Mouse (Mus musculus): Measurements from ENCODE around the gene Tmem121. TPM values are rescaled to one million over a fixed set of nuclear protein-coding genes. Genes with fewer than 3 reads are reported as not detected.

Tmem121 gene
- polyA plus RNA-seq, 1 experiment from 2014 or later: 24.5 TPM

DNA sequence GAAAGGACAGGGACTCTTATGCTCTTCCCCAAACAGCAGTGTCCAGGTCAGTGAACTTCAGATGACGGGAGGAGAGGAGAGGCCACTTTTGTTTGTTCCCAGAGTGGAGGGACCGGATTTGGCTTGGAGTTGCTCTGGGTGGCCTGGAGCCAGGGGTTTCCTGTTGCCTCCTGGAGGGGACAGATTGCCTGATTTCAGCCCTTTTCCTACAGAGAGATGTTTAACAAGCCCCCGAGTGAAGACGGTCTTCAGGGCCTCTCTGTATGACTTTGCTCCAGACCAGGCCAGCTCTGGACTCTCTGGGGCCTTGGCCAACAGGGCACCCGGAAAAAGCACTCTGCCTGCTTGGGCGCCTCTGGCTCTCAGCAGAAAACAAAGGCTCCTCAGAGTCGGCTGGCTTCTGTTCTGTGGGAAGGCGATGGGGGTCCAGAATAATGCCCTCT is 44.2 kb upstream of the Tmem121 start:
- H3K27ac ChIP-seq (replicated peaks; ENCODE audit: low read depth, low read length): peak overlapping the region; percentile 54; the same call in 1 of the 2 replicates
- H3K36me3 ChIP-seq (ENCODE audit: control insufficient read depth, insufficient read depth, low read length): peaks cover 49% of the 10 kb centered on the region
- H3K4me3 ChIP-seq (replicated peaks; ENCODE audit: low read depth, low read length): peak overlapping the region; percentile 61
- peak overlapping the region; percentile 68 for H3K4me2 ChIP-seq (ENCODE audit: low read length)
- no peaks in the 10 kb centered on the region for H3K9me3 ChIP-seq (ENCODE audit: control insufficient read depth, low read length)
- WGBS: 12% methylated on average over 8 of the region's 8 CpGs
- H3K9ac ChIP-seq (replicated peaks; ENCODE audit: low read length): peak overlapping the region; percentile 51
- DNase-seq (no peak), ATAC-seq (ENCODE audit: low FRiP score, low TSS enrichment) (no peak)
- H3K4me1 ChIP-seq (ENCODE audit: control insufficient read depth, insufficient read depth, low read length): peaks cover 42% of the 10 kb centered on the region
- no peaks in the 10 kb centered on the region for H3K27me3 ChIP-seq (ENCODE audit: control insufficient read depth, insufficient read depth, low read length)

DNA sequence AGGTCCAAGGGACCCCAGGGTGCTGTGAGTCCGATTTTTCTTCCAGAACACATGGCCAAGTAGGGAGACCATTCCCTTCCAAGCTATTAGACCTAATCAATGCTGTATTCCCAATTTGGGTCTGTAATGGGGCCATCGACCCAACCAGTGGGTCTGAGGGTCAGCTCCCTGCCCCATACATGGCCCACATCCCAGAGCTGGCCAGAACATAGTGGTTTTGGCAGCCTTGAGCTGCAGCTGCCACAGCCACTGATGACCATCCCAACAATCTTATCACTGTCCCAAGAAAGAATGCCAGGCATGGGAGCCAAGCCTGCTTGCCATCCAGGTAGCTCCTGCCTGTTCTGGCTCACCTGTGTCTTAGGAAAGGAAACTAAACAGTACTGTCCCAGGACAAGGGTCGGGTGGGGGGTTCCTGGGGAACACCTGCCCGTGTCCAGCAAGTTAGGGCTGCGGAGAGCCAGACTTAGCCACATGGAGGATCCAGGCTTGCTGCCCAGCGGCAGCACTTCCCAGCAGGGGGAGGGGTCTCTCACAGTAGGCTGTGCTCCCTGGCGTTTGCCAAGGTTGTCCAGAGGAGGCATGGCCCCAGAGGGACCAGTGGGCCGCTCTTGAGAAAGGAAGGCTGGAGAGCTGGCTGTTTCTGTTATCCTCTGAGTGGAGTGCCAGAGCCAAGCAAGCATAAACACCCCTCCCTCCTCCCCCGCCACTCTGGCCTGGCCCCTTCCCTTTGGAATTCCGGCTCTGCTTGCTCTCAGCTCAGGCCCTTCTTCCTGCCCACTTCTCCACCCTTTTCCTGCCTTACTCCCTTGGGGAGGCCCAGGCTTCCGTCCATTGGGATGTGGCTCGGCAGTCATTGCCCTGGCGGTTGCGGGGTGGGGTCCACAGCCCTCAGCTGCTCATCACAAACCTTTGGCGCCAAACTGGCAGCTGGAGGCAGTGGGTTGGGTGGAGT is 43.4 kb upstream of the Tmem121 start:
- peak; percentile 64 for DNase-seq
- peak overlapping the region; percentile 68 for H3K4me2 ChIP-seq (ENCODE audit: low read length)
- H3K36me3 ChIP-seq (ENCODE audit: control insufficient read depth, insufficient read depth, low read length): peaks cover 42% of the 10 kb centered on the region
- H3K27ac ChIP-seq (replicated peaks; ENCODE audit: low read depth, low read length): peak overlapping the region; percentile 54
- no peaks in the 10 kb centered on the region for H3K27me3 ChIP-seq (ENCODE audit: control insufficient read depth, insufficient read depth, low read length)
- peaks cover 46% of the 10 kb centered on the region for H3K4me1 ChIP-seq (ENCODE audit: control insufficient read depth, insufficient read depth, low read length)
- H3K9me3 ChIP-seq (ENCODE audit: control insufficient read depth, low read length): no peaks in the 10 kb centered on the region
- 15% methylated on average over 15 of the region's 15 CpGs for WGBS
- peak overlapping the region; percentile 61 for H3K4me3 ChIP-seq (replicated peaks; ENCODE audit: low read depth, low read length)
- no peak for ATAC-seq (ENCODE audit: low FRiP score, low TSS enrichment)
- peak overlapping the region; percentile 51; the same call in 1 of the 2 replicates for H3K9ac ChIP-seq (replicated peaks; ENCODE audit: low read length)

DNA sequence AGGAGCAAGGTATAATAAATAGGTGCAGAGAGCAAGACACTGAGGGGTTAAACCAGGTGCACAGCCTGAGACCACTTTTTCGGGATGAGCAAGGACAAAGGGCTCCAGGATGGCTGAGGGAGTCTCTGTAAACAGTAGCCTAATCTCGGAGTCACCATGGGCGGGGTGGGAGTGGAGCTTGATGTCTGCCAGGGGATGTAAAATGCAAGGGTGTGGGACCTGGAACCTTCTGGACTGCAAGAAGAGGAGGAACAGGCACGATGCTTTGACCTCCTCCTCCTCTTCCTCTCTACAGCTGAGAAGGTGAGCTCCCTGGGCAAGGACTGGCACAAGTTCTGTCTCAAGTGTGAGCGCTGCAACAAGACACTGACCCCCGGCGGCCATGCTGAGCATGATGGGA is 42.6 kb upstream of the Tmem121 start:
- H3K36me3 ChIP-seq (ENCODE audit: control insufficient read depth, insufficient read depth, low read length): peaks cover 35% of the 10 kb centered on the region
- peak overlapping the region; percentile 51; the same call in 1 of the 2 replicates for H3K9ac ChIP-seq (replicated peaks; ENCODE audit: low read length)
- H3K4me2 ChIP-seq (ENCODE audit: low read length): peak overlapping the region; percentile 68
- peak overlapping the region; percentile 61 for H3K4me3 ChIP-seq (replicated peaks; ENCODE audit: low read depth, low read length)
- H3K27ac ChIP-seq (replicated peaks; ENCODE audit: low read depth, low read length): no peak overlapping the region
- ATAC-seq (ENCODE audit: low FRiP score, low TSS enrichment): no peak
- no peak for DNase-seq
- no peaks in the 10 kb centered on the region for H3K9me3 ChIP-seq (ENCODE audit: control insufficient read depth, low read length)
- H3K27me3 ChIP-seq (ENCODE audit: control insufficient read depth, insufficient read depth, low read length): no peaks in the 10 kb centered on the region
- H3K4me1 ChIP-seq (ENCODE audit: control insufficient read depth, insufficient read depth, low read length): peaks cover 46% of the 10 kb centered on the region
- WGBS: 61% methylated on average over 7 of the region's 7 CpGs

DNA sequence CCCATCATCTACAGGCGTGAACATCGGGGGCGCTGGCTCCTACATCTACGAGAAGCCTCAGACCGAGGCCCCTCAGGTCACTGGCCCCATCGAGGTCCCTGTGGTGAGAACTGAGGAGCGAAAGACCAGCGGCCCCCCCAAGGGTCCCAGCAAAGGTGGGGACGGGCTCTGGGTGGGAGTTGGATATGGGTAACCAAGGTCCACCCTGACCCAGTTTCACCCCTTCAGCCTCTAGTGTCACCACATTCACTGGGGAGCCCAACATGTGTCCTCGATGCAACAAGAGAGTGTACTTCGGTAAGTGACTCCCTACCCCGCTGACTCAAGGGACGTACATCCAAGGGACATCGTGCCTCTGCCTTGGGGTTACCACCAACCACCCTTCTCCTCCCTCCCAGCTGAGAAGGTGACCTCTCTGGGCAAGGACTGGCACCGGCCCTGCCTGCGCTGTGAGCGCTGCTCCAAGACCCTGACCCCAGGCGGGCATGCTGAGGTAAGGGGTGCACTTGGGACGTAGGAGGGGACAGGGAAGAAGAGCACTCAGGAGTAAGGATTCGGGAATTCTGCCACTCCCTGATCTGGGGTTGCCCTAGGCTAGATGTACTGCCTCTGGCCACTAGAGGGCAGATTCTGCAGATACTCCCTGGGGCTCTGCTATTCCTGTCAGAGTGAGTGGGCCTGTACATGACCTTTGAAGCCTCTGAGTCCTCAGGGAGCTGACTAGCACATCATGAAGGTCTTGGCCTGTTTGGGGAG is 41.6 kb upstream of the Tmem121 start:
- no peak overlapping the region for H3K4me2 ChIP-seq (ENCODE audit: low read length)
- peaks cover 37% of the 10 kb centered on the region for H3K4me1 ChIP-seq (ENCODE audit: control insufficient read depth, insufficient read depth, low read length)
- DNase-seq (peak; percentile 48), ATAC-seq (ENCODE audit: low FRiP score, low TSS enrichment) (no peak)
- H3K4me3 ChIP-seq (replicated peaks; ENCODE audit: low read depth, low read length): no peak overlapping the region
- H3K9ac ChIP-seq (replicated peaks; ENCODE audit: low read length): no peak overlapping the region
- no peaks in the 10 kb centered on the region for H3K9me3 ChIP-seq (ENCODE audit: control insufficient read depth, low read length)
- H3K27me3 ChIP-seq (ENCODE audit: control insufficient read depth, insufficient read depth, low read length): no peaks in the 10 kb centered on the region
- H3K27ac ChIP-seq (replicated peaks; ENCODE audit: low read depth, low read length): no peak overlapping the region
- peaks cover 27% of the 10 kb centered on the region for H3K36me3 ChIP-seq (ENCODE audit: control insufficient read depth, insufficient read depth, low read length)
- WGBS: 83% methylated on average over 20 of the region's 20 CpGs

DNA sequence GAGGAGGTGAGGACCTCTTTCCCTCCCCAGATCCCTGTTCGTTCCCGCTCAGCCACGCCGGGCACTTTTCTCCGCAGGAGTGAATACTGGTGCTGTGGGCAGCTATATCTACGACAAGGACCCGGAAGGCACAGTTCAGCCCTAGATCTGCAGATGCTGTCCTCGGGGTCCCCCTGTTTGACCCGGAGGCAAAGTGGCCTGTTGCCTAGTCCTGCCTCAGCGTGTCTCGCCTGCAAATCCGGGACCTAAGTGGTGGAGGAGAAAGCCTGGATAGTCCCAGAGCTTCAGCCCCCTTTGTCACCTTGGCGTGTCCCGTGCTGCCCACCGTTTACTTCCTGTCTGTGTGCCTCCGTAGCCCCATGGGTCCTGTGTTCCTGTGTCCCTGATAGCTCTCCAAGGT is 40.8 kb upstream of the Tmem121 start:
- 94% methylated on average over 16 of the region's 16 CpGs for WGBS

DNA sequence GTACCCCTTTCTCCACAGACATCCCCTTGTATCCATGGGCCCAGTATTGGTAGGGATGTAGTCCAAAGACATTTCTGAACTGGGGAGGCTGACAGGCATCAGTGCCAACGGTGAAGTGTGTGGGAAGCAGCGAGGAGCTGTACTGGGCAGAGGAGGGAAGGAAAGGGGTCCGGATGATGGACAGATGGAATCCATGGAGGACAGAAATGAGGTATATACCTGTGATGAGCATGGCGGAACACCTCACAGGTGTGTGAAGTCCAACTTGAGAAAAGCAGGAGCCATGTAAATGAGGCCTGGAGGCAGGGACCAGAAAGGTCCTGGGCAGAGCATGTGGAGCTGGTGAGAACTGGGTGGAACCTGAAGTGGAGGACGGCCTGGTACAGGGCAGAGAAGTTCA is 40.1 kb upstream of the Tmem121 start:
- Histone ChIP-seq H3K9ac (replicated peaks; ENCODE audit: low read length) (no peak overlapping the region), H3K9me3 (ENCODE audit: control insufficient read depth, low read length) (no peaks in the 10 kb centered on the region), H3K36me3 (ENCODE audit: control insufficient read depth, insufficient read depth, low read length) (peaks cover 27% of the 10 kb centered on the region), H3K4me3 (replicated peaks; ENCODE audit: low read depth, low read length) (no peak overlapping the region), H3K4me1 (ENCODE audit: control insufficient read depth, insufficient read depth, low read length) (peaks cover 31% of the 10 kb centered on the region), H3K27me3 (ENCODE audit: control insufficient read depth, insufficient read depth, low read length) (0 out of 2 replicates have a peak, but pooled peaks cover under 1% of the 10 kb centered on the region), H3K27ac (replicated peaks; ENCODE audit: low read depth, low read length) (no peak overlapping the region), H3K4me2 (ENCODE audit: low read length) (no peak overlapping the region)
- 88% methylated on average over 5 of the region's 5 CpGs for WGBS
- DNase-seq: no peak
- no peak for ATAC-seq (ENCODE audit: low FRiP score, low TSS enrichment)

More for the DNA sequence above, 40.8 kb upstream of the Tmem121 start:
- ATAC-seq (ENCODE audit: low FRiP score, low TSS enrichment): no peak
- H3K4me1 ChIP-seq (ENCODE audit: control insufficient read depth, insufficient read depth, low read length): peaks cover 31% of the 10 kb centered on the region
- H3K4me2 ChIP-seq (ENCODE audit: low read length): no peak overlapping the region
- H3K36me3 ChIP-seq (ENCODE audit: control insufficient read depth, insufficient read depth, low read length): peaks cover 27% of the 10 kb centered on the region
- no peak overlapping the region for H3K27ac ChIP-seq (replicated peaks; ENCODE audit: low read depth, low read length)
- no peak overlapping the region for H3K9ac ChIP-seq (replicated peaks; ENCODE audit: low read length)
- no peak overlapping the region for H3K4me3 ChIP-seq (replicated peaks; ENCODE audit: low read depth, low read length)
- H3K27me3 ChIP-seq (ENCODE audit: control insufficient read depth, insufficient read depth, low read length): no peaks in the 10 kb centered on the region
- no peaks in the 10 kb centered on the region for H3K9me3 ChIP-seq (ENCODE audit: control insufficient read depth, low read length)
- no peak for DNase-seq

DNA sequence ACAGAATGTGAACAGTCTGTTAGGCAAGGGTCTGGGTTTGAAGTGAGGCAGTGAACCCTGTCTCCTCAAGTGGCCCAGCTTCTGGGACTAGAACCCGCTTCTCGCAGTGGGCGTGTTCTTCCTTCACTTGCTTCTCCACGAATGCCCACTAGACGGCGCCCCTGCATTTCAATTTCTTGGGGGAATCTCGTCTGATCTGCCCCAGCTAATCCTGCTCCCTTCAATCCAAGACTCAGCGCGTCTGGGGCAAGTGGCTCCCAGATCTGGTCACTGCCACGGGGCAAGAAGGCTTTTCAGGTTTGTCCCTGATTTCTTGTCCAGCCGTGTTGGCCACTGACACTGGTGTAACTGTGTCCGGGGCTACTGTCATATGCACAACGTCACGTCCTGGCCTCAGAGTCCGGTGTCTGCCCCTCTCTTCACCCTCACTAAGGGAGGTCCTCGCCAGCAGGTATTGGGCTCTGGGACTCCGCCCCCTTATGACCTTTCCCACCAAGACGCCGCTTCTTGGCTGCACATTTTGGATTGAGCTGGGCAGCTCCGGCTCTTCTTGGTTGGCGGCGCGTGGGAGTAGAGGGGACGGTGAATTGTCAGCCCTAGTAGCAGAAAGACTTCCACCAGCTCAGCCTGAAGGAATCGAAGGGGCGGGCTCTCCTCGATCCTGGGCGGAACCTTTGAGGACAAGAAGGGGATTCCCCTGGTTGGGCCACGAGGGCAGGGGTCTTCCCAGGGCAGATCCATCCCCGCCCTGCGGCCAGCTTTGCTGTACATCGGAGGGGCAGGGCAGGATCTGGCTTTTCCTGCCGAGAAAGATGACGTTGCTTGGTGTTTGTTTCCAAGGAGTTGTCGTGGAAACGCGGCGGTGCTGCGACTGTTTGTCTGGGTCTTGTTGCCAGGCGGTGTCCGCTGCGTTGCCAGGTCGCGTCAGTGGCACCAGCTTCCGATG is 39.3 kb upstream of the Tmem121 start, which contains the start of gene Crip1:
Gene Crip1, plus strand, starts transcription at position 205 of the 946 bp plus-strand sequence.
- Histone ChIP-seq H3K9ac (replicated peaks; ENCODE audit: low read length) (no peak within 1 kb of the TSS), H3K4me1 (ENCODE audit: control insufficient read depth, insufficient read depth, low read length) (peaks cover 26% of the 10 kb centered on the region), H3K4me3 (replicated peaks; ENCODE audit: low read depth, low read length) (no peak within 1 kb of the TSS), H3K36me3 (ENCODE audit: control insufficient read depth, insufficient read depth, low read length) (peaks cover 27% of the 10 kb centered on the region), H3K27me3 (ENCODE audit: control insufficient read depth, insufficient read depth, low read length) (0 out of 2 replicates have a peak, but pooled peaks cover 8% of the 10 kb centered on the region), H3K4me2 (ENCODE audit: low read length) (peak within 1 kb of the TSS; percentile 24), H3K27ac (replicated peaks; ENCODE audit: low read depth, low read length) (no peak within 1 kb of the TSS), H3K9me3 (ENCODE audit: control insufficient read depth, low read length) (no peaks in the 10 kb centered on the region)
- DNase-seq (peak; percentile 77), ATAC-seq (ENCODE audit: low FRiP score, low TSS enrichment) (no peak)
- WGBS: 9% methylated on average over 45 of the region's 45 CpGs

DNA sequence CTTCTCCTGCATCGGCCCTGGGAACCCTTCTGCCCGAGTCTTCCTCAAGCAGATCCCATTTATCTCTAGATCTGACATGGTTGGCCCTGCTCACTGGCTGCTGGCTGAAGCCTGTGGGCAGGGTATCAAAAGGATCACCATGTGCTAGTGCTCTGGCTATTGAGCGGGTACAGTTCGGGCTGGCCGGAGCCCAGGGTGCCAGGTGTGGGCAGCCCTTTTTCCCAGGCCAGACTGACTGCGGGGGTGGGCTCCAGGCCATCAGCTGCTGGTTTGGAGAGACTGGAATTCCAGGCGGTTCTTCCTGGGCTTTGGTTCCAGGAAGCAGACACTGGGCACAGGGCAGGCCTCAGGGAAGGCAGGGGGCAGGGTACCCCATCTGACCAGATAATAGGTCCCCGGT is 38.2 kb upstream of the Tmem121 start:
- DNase-seq (no peak), ATAC-seq (ENCODE audit: low FRiP score, low TSS enrichment) (no peak)
- Histone ChIP-seq H3K9ac (replicated peaks; ENCODE audit: low read length) (no peak overlapping the region), H3K4me1 (ENCODE audit: control insufficient read depth, insufficient read depth, low read length) (peaks cover 21% of the 10 kb centered on the region), H3K27ac (replicated peaks; ENCODE audit: low read depth, low read length) (no peak overlapping the region), H3K9me3 (ENCODE audit: control insufficient read depth, low read length) (no peaks in the 10 kb centered on the region), H3K27me3 (ENCODE audit: control insufficient read depth, insufficient read depth, low read length) (peaks cover 10% of the 10 kb centered on the region; the same call in 1 of the 2 replicates), H3K4me3 (replicated peaks; ENCODE audit: low read depth, low read length) (no peak overlapping the region), H3K4me2 (ENCODE audit: low read length) (no peak overlapping the region), H3K36me3 (ENCODE audit: control insufficient read depth, insufficient read depth, low read length) (peaks cover 27% of the 10 kb centered on the region)
- WGBS: 91% methylated on average over 8 of the region's 8 CpGs
